Mouse (Mus musculus) C2C12 (cell line): Measurements from ENCODE around the gene Csrnp1. TPM values are rescaled to one million over a fixed set of nuclear protein-coding genes. Genes with fewer than 3 reads are reported as not detected.

Source experiments
- H3K27me3 ChIP-seq: one replicate; pipeline ENCODE4 v1.6.1; 2011; ENCODE audit not compliant: control insufficient read depth, insufficient read depth, insufficient read length
- H3K36me3 ChIP-seq: one replicate; pipeline ENCODE4 v1.6.1; 2011; ENCODE audit not compliant: control insufficient read depth, insufficient read depth
- H3K4me3 ChIP-seq: one replicate; pipeline ENCODE4 v1.5.1; 2011; ENCODE audit warnings: mild to moderate bottlenecking, control low read depth; ENCODE audit not compliant: poor library complexity, insufficient read depth, severe bottlenecking
- H3K79me2 ChIP-seq: one replicate; pipeline ENCODE4 v1.6.1; 2011; ENCODE audit not compliant: control insufficient read depth, insufficient read depth
- H3K79me3 ChIP-seq: one replicate; pipeline ENCODE4 v1.6.1; 2011; ENCODE audit warnings: low read depth, control low read depth
- H3ac ChIP-seq: one replicate; pipeline ENCODE3; 2011; ENCODE audit warnings: low read depth; ENCODE audit not compliant: control insufficient read depth, insufficient read length
- CEBPB ChIP-seq: IDR thresholded peaks from one replicate; pipeline ENCODE4 v1.6.1; 2011; ENCODE audit warnings: low read depth, mild to moderate bottlenecking, control low read depth, moderate library complexity
- CTCF ChIP-seq: IDR thresholded peaks from one replicate; pipeline ENCODE4 v1.5.1; 2011; ENCODE audit not compliant: control insufficient read depth, insufficient read depth, insufficient read length
- FOSL1 ChIP-seq: IDR thresholded peaks from one replicate; pipeline ENCODE4 v1.8.0; 2011; ENCODE audit warnings: mild to moderate bottlenecking, low read length; ENCODE audit not compliant: poor library complexity, insufficient read depth, severe bottlenecking
- MAX ChIP-seq: IDR thresholded peaks from one replicate; pipeline ENCODE4 v1.6.1; 2011; ENCODE audit warnings: mild to moderate bottlenecking, control low read depth
- MYOD1 ChIP-seq: IDR thresholded peaks from one replicate; pipeline ENCODE4 v1.6.1; 2011; ENCODE audit warnings: low read depth; ENCODE audit not compliant: control insufficient read depth, insufficient read length
- MYOG ChIP-seq: IDR thresholded peaks from one replicate; pipeline ENCODE4 v1.6.1; 2011; ENCODE audit not compliant: control insufficient read depth, insufficient read length; ENCODE audit errors: extremely low read depth
- USF1 ChIP-seq: IDR thresholded peaks from one replicate; pipeline ENCODE4 v1.6.1; 2011; ENCODE audit warnings: low read depth, mild to moderate bottlenecking, control low read depth, moderate library complexity
- polyA plus RNA-seq: library from polyadenylated mRNA; unstranded; fragments of >200 nt; fragmentation: generic; extraction: Trizol; gene quantifications from one replicate; pipeline ENCODE4 v1.2.1, GENCODE M21; 2012; ENCODE audit warnings: missing spikeins

Csrnp1 gene
- polyA plus RNA-seq, 1 experiment, result 21.2 TPM

GRCm38 (mm10) chr9:120024171-120024570 is 39.7 kb upstream of the Csrnp1 start:
- H3K79me3 ChIP-seq, result no peaks in the 10 kb centered on the region
- H3K36me3 ChIP-seq, result no peaks in the 10 kb centered on the region
- peak; percentile 96 for TF ChIP-seq MYOD1
- TF ChIP-seq CEBPB, result no peak
- no peaks in the 10 kb centered on the region for H3K79me2 ChIP-seq
- no peak overlapping the region for H3ac ChIP-seq
- H3K27me3 ChIP-seq, result no peaks in the 10 kb centered on the region
- no peak overlapping the region for H3K4me3 ChIP-seq

- Histone ChIP-seq H3K79me3 (no peaks in the 10 kb centered on the region), H3ac (peak within 1 kb of the TSS; percentile 24), H3K27me3 (no peaks in the 10 kb centered on the region), H3K36me3 (no peaks in the 10 kb centered on the region), H3K79me2 (no peaks in the 10 kb centered on the region), H3K4me3 (no peak within 1 kb of the TSS)
- TF ChIP-seq CEBPB (no peak), FOSL1 (no peak), MYOD1 (no peak), USF1 (no peak), CTCF (no peak), MAX (no peak), MYOG (no peak)
Measured at GRCm38 (mm10) chr9:120023086-120023811, 38.8 kb upstream of the Csrnp1 start, which contains the start of gene Xirp1. Gene Xirp1, minus strand, starts transcription at chr9:120023598.

- no peak overlapping the region for H3ac ChIP-seq
- H3K36me3 ChIP-seq, result no peaks in the 10 kb centered on the region
- no peak overlapping the region for H3K4me3 ChIP-seq
- no peaks in the 10 kb centered on the region for H3K79me3 ChIP-seq
- H3K79me2 ChIP-seq, result no peaks in the 10 kb centered on the region
- TF ChIP-seq CEBPB (no peak), CTCF (no peak), USF1 (no peak), MYOD1 (no peak), MYOG (no peak)
- no peaks in the 10 kb centered on the region for H3K27me3 ChIP-seq
Measured at GRCm38 (mm10) chr9:120021164-120021563, 36.7 kb upstream of the Csrnp1 start.

GRCm38 (mm10) chr9:120020285-120020890 is 35.9 kb upstream of the Csrnp1 start:
- Histone ChIP-seq H3K4me3 (no peak overlapping the region), H3K27me3 (no peaks in the 10 kb centered on the region), H3K79me2 (no peaks in the 10 kb centered on the region), H3K79me3 (no peaks in the 10 kb centered on the region), H3K36me3 (no peaks in the 10 kb centered on the region), H3ac (no peak overlapping the region)
- no peak for TF ChIP-seq MYOD1
- TF ChIP-seq USF1, result no peak
- no peak for TF ChIP-seq CTCF
- TF ChIP-seq CEBPB, result no peak
- no peak for TF ChIP-seq FOSL1
- no peak for TF ChIP-seq MYOG
- TF ChIP-seq MAX, result no peak

- Histone ChIP-seq H3K79me2 (no peaks in the 10 kb centered on the region), H3K4me3 (no peak overlapping the region), H3K79me3 (no peaks in the 10 kb centered on the region), H3K27me3 (no peaks in the 10 kb centered on the region), H3ac (no peak overlapping the region), H3K36me3 (no peaks in the 10 kb centered on the region)
- TF ChIP-seq MYOG, result no peak
- TF ChIP-seq MAX, result no peak
- TF ChIP-seq MYOD1, result no peak
- TF ChIP-seq CEBPB, result no peak
- no peak for TF ChIP-seq USF1
- TF ChIP-seq FOSL1, result no peak
- TF ChIP-seq CTCF, result no peak
Measured at GRCm38 (mm10) chr9:120016956-120017355, 32.5 kb upstream of the Csrnp1 start.

- no peak for TF ChIP-seq CEBPB
- no peak for TF ChIP-seq USF1
- no peaks in the 10 kb centered on the region for H3K79me2 ChIP-seq
- H3K36me3 ChIP-seq, result no peaks in the 10 kb centered on the region
- H3K27me3 ChIP-seq, result no peaks in the 10 kb centered on the region
- no peaks in the 10 kb centered on the region for H3K79me3 ChIP-seq
- H3ac ChIP-seq, result no peak overlapping the region
- H3K4me3 ChIP-seq, result no peak overlapping the region
Measured at GRCm38 (mm10) chr9:120014828-120015227, 30.4 kb upstream of the Csrnp1 start.
